Mouse (Mus musculus): ENCODE data around the gene Trim16. TPM values are rescaled to one million over a fixed set of nuclear protein-coding genes. Genes with fewer than 3 reads are reported as not detected.

The Trim16 gene
- polyA plus RNA-seq, 1 experiment from 2014 or later: 6.4 TPM

- Histone ChIP-seq H3K9me3 (ENCODE audit: control insufficient read depth, low read length) (no peaks in the 10 kb centered on the region), H3K4me1 (replicated peaks; ENCODE audit: control insufficient read depth, insufficient read depth, low read length) (no peaks in the 10 kb centered on the region), H3K9ac (ENCODE audit: low read depth, low read length) (no peak overlapping the region), H3K27me3 (ENCODE audit: control insufficient read depth, insufficient read depth, low read length) (no peaks in the 10 kb centered on the region), H3K4me2 (replicated peaks; ENCODE audit: low read depth, low read length) (no peak overlapping the region), H3K27ac (ENCODE audit: low read depth, low read length) (no peak overlapping the region), H3K4me3 (ENCODE audit: low read depth, low read length) (no peak overlapping the region), H3K36me3 (ENCODE audit: control insufficient read depth, insufficient read depth, low read length) (no peaks in the 10 kb centered on the region)
- 91% methylated on average over 9 of the region's 9 CpGs for WGBS
- no peak for ATAC-seq (ENCODE audit: low FRiP score)
- DNase-seq (ENCODE audit: low spot score): no peak
Measured at GRCm38 (mm10) chr11:62825222-62826105, 5.4 kb downstream of the Trim16 start.

GRCm38 (mm10) chr11:62826106-62826733, 6.2 kb downstream of the Trim16 start:
- no peak overlapping the region for H3K27ac ChIP-seq (ENCODE audit: low read depth, low read length)
- ATAC-seq (ENCODE audit: low FRiP score) (no peak), DNase-seq (ENCODE audit: low spot score) (no peak)
- H3K4me1 ChIP-seq (replicated peaks; ENCODE audit: control insufficient read depth, insufficient read depth, low read length): no peaks in the 10 kb centered on the region
- H3K27me3 ChIP-seq (ENCODE audit: control insufficient read depth, insufficient read depth, low read length): no peaks in the 10 kb centered on the region
- no peaks in the 10 kb centered on the region for H3K36me3 ChIP-seq (ENCODE audit: control insufficient read depth, insufficient read depth, low read length)
- H3K9ac ChIP-seq (ENCODE audit: low read depth, low read length): no peak overlapping the region
- H3K9me3 ChIP-seq (ENCODE audit: control insufficient read depth, low read length): no peaks in the 10 kb centered on the region
- H3K4me2 ChIP-seq (replicated peaks; ENCODE audit: low read depth, low read length): no peak overlapping the region
- 79% methylated on average over 6 of the region's 6 CpGs for WGBS
- no peak overlapping the region for H3K4me3 ChIP-seq (ENCODE audit: low read depth, low read length)

DNA sequence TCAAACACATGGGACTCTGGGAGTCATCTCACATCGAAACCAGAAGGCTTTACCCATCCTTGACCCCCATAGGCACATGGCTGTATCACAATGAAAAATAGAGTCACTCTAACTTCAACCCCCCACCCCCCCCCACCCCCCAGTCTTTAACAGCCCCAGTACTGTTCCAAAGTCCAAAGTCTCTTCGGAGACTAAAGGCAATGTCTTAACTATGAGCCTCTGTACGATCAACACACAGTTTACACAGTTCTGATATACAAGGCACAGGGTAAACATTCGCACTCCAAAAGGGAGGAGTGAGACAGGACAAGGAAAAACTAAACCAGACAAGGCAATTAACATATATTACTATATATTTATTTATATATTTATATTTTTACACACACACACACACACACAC, 7.1 kb downstream of the Trim16 start:
- Histone ChIP-seq H3K27me3 (ENCODE audit: control insufficient read depth, insufficient read depth, low read length) (no peaks in the 10 kb centered on the region), H3K27ac (ENCODE audit: low read depth, low read length) (no peak overlapping the region), H3K4me1 (replicated peaks; ENCODE audit: control insufficient read depth, insufficient read depth, low read length) (no peaks in the 10 kb centered on the region), H3K4me2 (replicated peaks; ENCODE audit: low read depth, low read length) (no peak overlapping the region), H3K4me3 (ENCODE audit: low read depth, low read length) (no peak overlapping the region), H3K9ac (ENCODE audit: low read depth, low read length) (no peak overlapping the region), H3K9me3 (ENCODE audit: control insufficient read depth, low read length) (no peaks in the 10 kb centered on the region), H3K36me3 (ENCODE audit: control insufficient read depth, insufficient read depth, low read length) (no peaks in the 10 kb centered on the region)
- no peak for ATAC-seq (ENCODE audit: low FRiP score)
- DNase-seq (ENCODE audit: low spot score): no peak
- 92% methylated on average over 4 of the region's 4 CpGs for WGBS

DNA sequence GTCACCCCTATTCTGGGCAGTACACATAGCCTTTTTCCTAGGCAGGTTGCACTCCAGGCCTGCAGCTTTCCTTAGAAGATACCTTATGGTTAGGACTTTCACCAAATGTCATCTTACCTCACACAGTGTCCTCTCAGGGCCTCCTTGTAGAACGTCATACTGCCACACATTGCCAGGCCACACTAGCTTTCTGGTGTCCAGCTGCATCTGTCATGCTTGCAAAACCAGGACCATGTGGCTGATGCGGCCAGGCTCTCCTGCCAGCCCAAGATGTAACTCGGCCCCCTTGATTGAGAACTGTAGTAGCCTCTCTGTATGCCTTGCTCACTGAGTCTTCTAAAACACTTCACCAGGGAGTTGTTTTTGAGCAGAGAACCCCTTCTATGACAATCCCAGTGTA, 7.9 kb downstream of the Trim16 start:
- Histone ChIP-seq H3K36me3 (ENCODE audit: control insufficient read depth, insufficient read depth, low read length) (no peaks in the 10 kb centered on the region), H3K4me1 (replicated peaks; ENCODE audit: control insufficient read depth, insufficient read depth, low read length) (no peaks in the 10 kb centered on the region), H3K4me3 (ENCODE audit: low read depth, low read length) (no peak overlapping the region), H3K27ac (ENCODE audit: low read depth, low read length) (no peak overlapping the region), H3K9me3 (ENCODE audit: control insufficient read depth, low read length) (no peaks in the 10 kb centered on the region), H3K4me2 (replicated peaks; ENCODE audit: low read depth, low read length) (no peak overlapping the region), H3K9ac (ENCODE audit: low read depth, low read length) (no peak overlapping the region), H3K27me3 (ENCODE audit: control insufficient read depth, insufficient read depth, low read length) (no peaks in the 10 kb centered on the region)
- 75% methylated on average over 3 of the region's 3 CpGs for WGBS
- no peak for DNase-seq (ENCODE audit: low spot score)
- ATAC-seq (ENCODE audit: low FRiP score): no peak

- ATAC-seq (ENCODE audit: low FRiP score): no peak
- no peaks in the 10 kb centered on the region for H3K9me3 ChIP-seq (ENCODE audit: control insufficient read depth, low read length)
Measured at GRCm38 (mm10) chr11:62830387-62830786, 10.4 kb downstream of the Trim16 start.

GRCm38 (mm10) chr11:62831906-62832305, 11.9 kb downstream of the Trim16 start:
- ATAC-seq (ENCODE audit: low FRiP score): no peak

More at GRCm38 (mm10) chr11:62830387-62830786, 10.4 kb downstream of the Trim16 start:
- 86% methylated on average over 2 of the region's 2 CpGs for WGBS
- H3K4me2 ChIP-seq (replicated peaks; ENCODE audit: low read depth, low read length): no peak overlapping the region
- H3K4me3 ChIP-seq (ENCODE audit: low read depth, low read length): no peak overlapping the region
- no peak overlapping the region for H3K27ac ChIP-seq (ENCODE audit: low read depth, low read length)
- H3K27me3 ChIP-seq (ENCODE audit: control insufficient read depth, insufficient read depth, low read length): no peaks in the 10 kb centered on the region
- no peaks in the 10 kb centered on the region for H3K4me1 ChIP-seq (replicated peaks; ENCODE audit: control insufficient read depth, insufficient read depth, low read length)
- H3K9ac ChIP-seq (ENCODE audit: low read depth, low read length): no peak overlapping the region
- DNase-seq (ENCODE audit: low spot score): no peak
- H3K36me3 ChIP-seq (ENCODE audit: control insufficient read depth, insufficient read depth, low read length): no peaks in the 10 kb centered on the region

GRCm38 (mm10) chr11:62844562-62844961, 24.5 kb downstream of the Trim16 start:
- no peak overlapping the region for H3K4me3 ChIP-seq (ENCODE audit: low read depth, low read length)
- no peaks in the 10 kb centered on the region for H3K9me3 ChIP-seq (ENCODE audit: control insufficient read depth, low read length)
- no peak for DNase-seq (ENCODE audit: low spot score)
- no peak overlapping the region for H3K27ac ChIP-seq (ENCODE audit: low read depth, low read length)
- 91% methylated on average over 5 of the region's 5 CpGs for WGBS
- no peaks in the 10 kb centered on the region for H3K36me3 ChIP-seq (ENCODE audit: control insufficient read depth, insufficient read depth, low read length)
- no peak for ATAC-seq (ENCODE audit: low FRiP score)
- no peak overlapping the region for H3K9ac ChIP-seq (ENCODE audit: low read depth, low read length)
- H3K4me1 ChIP-seq (replicated peaks; ENCODE audit: control insufficient read depth, insufficient read depth, low read length): no peaks in the 10 kb centered on the region
- no peaks in the 10 kb centered on the region for H3K27me3 ChIP-seq (ENCODE audit: control insufficient read depth, insufficient read depth, low read length)
- H3K4me2 ChIP-seq (replicated peaks; ENCODE audit: low read depth, low read length): no peak overlapping the region

More at GRCm38 (mm10) chr11:62831906-62832305, 11.9 kb downstream of the Trim16 start:
- Histone ChIP-seq H3K9me3 (ENCODE audit: control insufficient read depth, low read length) (no peaks in the 10 kb centered on the region), H3K36me3 (ENCODE audit: control insufficient read depth, insufficient read depth, low read length) (no peaks in the 10 kb centered on the region), H3K4me2 (replicated peaks; ENCODE audit: low read depth, low read length) (no peak overlapping the region), H3K27me3 (ENCODE audit: control insufficient read depth, insufficient read depth, low read length) (no peaks in the 10 kb centered on the region), H3K9ac (ENCODE audit: low read depth, low read length) (no peak overlapping the region), H3K4me1 (replicated peaks; ENCODE audit: control insufficient read depth, insufficient read depth, low read length) (no peaks in the 10 kb centered on the region), H3K4me3 (ENCODE audit: low read depth, low read length) (no peak overlapping the region), H3K27ac (ENCODE audit: low read depth, low read length) (no peak overlapping the region)
- DNase-seq (ENCODE audit: low spot score): no peak

GRCm38 (mm10) chr11:62845730-62846129, 25.7 kb downstream of the Trim16 start:
- Histone ChIP-seq H3K4me1 (replicated peaks; ENCODE audit: control insufficient read depth, insufficient read depth, low read length) (no peaks in the 10 kb centered on the region), H3K9ac (ENCODE audit: low read depth, low read length) (no peak overlapping the region), H3K4me2 (replicated peaks; ENCODE audit: low read depth, low read length) (no peak overlapping the region), H3K36me3 (ENCODE audit: control insufficient read depth, insufficient read depth, low read length) (no peaks in the 10 kb centered on the region), H3K4me3 (ENCODE audit: low read depth, low read length) (no peak overlapping the region), H3K9me3 (ENCODE audit: control insufficient read depth, low read length) (no peaks in the 10 kb centered on the region), H3K27me3 (ENCODE audit: control insufficient read depth, insufficient read depth, low read length) (no peaks in the 10 kb centered on the region), H3K27ac (ENCODE audit: low read depth, low read length) (no peak overlapping the region)
- ATAC-seq (ENCODE audit: low FRiP score) (no peak), DNase-seq (ENCODE audit: low spot score) (no peak)
- 79% methylated on average over 3 of the region's 3 CpGs for WGBS

All from hindbrain, embryonic 11.5 days (tissue).